Mouse (Mus musculus): ENCODE results near the gene Gm4305.
"Not testable (repeated sequence)": the region's sequence is repeated elsewhere in the genome, so short reads cannot be mapped to it uniquely, and the experiment has no call there.

Gene Gm4305

GRCm38 (mm10) chr10:100350793-100351192 lies at the start of gene Gm4305:
Gm4305 (plus strand) TSS chr10:100351093.
- not testable (repeated sequence) for DNase-seq (ENCODE audit: low spot score)

DNA sequence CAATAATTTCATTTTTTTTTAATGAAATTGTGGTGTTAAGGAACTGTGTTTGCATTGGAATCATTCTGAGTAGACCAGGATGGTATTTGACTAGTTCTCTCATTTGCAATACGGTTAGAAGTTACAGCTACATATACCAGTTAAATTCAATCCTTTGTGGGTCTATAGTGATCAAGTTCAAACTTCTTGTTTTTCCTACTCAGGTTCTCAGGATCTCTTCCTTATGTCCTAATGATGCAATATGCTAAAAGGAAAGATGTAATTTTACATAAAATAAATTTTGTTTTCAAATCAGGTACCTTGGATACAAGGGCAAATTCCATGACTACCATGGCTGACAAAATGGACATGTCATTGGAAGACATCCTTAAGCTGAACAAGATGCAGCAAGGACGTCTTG lies 15.5 kb upstream of the Gm4305 start, which contains the start of gene Gm4301:
Gene Gm4301 (plus strand): TSS at position 301 of the 400 bp plus-strand sequence.
- not testable (repeated sequence) for DNase-seq (ENCODE audit: low spot score)

DNA sequence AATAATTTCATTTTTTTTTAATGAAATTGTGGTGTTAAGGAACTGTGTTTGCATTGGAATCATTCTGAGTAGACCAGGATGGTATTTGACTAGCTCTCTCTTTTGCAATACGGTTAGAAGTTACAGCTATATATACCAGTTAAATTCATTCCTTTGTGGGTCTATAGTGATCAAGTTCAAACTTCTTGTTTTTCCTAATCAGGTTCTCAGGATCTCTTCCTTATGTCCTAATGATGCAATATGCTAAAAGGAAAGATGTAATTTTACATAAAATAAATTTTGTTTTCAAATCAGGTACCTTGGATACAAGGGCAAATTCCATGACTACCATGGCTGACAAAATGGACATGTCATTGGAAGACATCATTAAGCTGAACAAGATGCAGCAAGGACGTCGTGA lies 10.4 kb upstream of the Gm4305 start, which contains the start of gene Gm4302:
Gene Gm4302 (plus strand): TSS at position 301 of the 400 bp plus-strand sequence.
- DNase-seq (ENCODE audit: low spot score), result not testable (repeated sequence)

GRCm38 (mm10) chr10:100345672-100346071 lies 5.2 kb upstream of the Gm4305 start, which contains the start of gene Gm4303:
Gm4303 (plus strand) TSS chr10:100345972.
- DNase-seq (ENCODE audit: low spot score), result not testable (repeated sequence)

DNA sequence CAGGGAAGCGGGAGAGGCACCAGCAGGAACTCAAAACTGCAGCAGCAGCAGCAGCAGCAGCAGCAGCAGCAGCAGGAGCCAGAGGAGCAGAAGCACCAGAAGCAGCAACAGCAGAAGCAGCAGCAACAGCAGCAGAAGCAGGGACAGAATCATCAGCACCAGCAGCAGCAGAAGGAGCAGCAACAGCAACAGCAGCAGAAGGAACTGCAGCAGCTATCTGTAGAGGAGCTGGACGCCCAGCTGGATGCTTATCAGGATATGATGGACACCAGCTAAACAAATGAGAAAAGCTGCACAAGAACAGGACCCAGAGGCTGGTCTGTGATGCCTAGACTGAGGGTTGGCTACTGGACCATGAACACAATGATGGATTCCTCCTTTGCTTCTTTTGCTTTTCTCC lies 5.9 kb downstream of the Gm4305 start:
- not testable (repeated sequence) for DNase-seq (ENCODE audit: low spot score)

DNA sequence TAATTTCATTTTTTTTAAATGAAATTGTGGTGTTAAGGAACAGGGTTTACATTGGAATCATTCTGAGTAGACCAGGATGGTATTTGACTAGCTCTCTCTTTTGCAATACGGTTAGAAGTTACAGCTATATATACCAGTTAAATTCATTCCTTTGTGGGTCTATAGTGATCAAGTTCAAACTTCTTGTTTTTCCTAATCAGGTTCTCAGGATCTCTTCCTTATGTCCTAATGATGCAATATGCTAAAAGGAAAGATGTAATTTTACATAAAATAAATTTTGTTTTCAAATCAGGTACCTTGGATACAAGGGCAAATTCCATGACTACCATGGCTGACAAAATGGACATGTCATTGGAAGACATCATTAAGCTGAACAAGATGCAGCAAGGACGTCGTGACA lies 10.1 kb downstream of the Gm4305 start, which contains the start of gene Gm4307:
Gene Gm4307 (plus strand): TSS at position 301 of the 400 bp plus-strand sequence.
- not testable (repeated sequence) for DNase-seq (ENCODE audit: low spot score)

- not testable (repeated sequence) for DNase-seq (ENCODE audit: low spot score)
Measured at GRCm38 (mm10) chr10:100382460-100382859, 31.6 kb downstream of the Gm4305 start, which contains the start of gene Gm4312. Gm4312 (minus strand) TSS chr10:100382560.

All from layer of hippocampus, adult 9-10 months (tissue).